Mouse (Mus musculus) layer of hippocampus, adult 2 months (tissue): ENCODE results near the gene Gpn2. TPM values are rescaled to one million over a fixed set of nuclear protein-coding genes. Genes with fewer than 3 reads are reported as not detected.
A peak's percentile ranks its signal among the peaks of the same experiment; 100 is the strongest.

Source experiments
- DNase-seq, 2 experiments: peaks; one replicate each; pipeline ENCODE4 v3.0.0; 2022; ENCODE audit warnings: low spot score in 2 of 2
- H3K27ac ChIP-seq: fragments of 200-600 bp; 2 replicates; pipeline ENCODE4 v1.8.1; 2022
- H3K4me3 ChIP-seq: fragments of 200-600 bp; 2 replicates; pipeline ENCODE4 v1.8.1; 2022; ENCODE audit warnings: mild to moderate bottlenecking
- CTCF ChIP-seq: fragments of 200-600 bp; conservative IDR thresholded peaks from 2 replicates; pipeline ENCODE4 v1.8.1; 2022; ENCODE audit warnings: antibody characterized with exemption, mild to moderate bottlenecking, moderate library complexity
- total RNA-seq, 2 experiments: library from RNA; stranded (reverse); gene quantifications; 2 replicates each; pipeline ENCODE4 v1.2.3; 2021

Gpn2 gene
- total RNA-seq, 2 experiments from 2014 or later, result 10.7 to 11.6 TPM

DNA sequence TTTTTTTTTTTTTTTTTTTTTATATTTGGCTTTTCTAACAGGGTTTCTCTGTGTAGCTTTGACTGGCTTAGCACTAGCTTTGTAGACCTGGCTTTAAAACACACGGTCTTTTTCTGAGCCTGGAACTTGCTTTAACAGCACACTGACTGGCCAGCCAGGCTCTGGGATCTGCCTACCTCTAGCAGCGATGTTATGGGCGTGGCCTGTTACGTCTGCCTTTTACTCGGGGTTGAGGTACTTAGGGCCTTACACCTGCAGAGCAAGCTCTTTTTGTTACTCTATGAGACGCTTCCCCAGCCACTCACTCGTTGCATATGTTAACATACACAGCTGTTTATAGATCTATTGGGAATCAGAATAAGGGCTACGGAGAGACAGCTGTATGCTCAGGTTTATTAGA, 16.9 kb upstream of the Gpn2 start:
- DNase-seq, result no peak
- Histone ChIP-seq H3K27ac (no peak overlapping the region), H3K4me3 (no peak overlapping the region)
- TF ChIP-seq CTCF, result no peak

DNA sequence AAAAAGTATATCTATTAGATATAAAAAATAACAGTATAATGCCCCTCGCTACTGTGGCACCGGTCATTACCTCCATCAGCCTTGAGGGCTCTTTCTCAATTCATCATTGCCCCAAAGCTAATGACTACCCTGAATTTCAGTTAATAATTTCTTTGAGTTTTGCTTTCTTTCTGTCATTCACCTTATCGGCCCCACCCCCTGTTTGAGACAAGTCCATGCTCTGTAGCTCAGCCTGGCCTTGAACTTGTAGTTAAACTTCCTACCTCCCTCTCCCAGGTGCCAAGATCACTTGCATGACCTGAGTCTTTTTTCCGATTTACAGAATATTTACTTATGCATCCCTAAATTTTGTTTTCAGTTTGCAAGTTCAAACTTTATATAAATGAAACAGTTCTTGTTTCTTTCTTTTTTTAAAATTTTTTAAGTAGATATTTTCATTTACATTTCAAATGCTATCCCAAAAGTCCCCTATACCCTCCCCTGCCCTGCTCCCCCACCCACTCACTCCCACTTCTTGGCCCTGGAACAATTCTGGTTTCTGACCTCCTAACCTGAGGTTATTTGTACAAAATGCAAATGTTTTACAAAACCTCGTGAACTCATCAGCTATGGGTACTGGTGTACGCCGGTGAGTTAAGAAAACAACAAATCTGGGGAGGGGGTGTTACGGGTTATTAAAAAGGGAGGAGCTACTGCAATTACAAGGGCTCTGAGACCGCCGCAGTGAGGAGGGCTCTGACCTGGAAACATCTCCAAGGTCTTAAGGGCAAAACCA, 14.7 kb upstream of the Gpn2 start:
- no peak for TF ChIP-seq CTCF
- Histone ChIP-seq H3K27ac (no peak overlapping the region), H3K4me3 (no peak overlapping the region)
- DNase-seq, result no peak

DNA sequence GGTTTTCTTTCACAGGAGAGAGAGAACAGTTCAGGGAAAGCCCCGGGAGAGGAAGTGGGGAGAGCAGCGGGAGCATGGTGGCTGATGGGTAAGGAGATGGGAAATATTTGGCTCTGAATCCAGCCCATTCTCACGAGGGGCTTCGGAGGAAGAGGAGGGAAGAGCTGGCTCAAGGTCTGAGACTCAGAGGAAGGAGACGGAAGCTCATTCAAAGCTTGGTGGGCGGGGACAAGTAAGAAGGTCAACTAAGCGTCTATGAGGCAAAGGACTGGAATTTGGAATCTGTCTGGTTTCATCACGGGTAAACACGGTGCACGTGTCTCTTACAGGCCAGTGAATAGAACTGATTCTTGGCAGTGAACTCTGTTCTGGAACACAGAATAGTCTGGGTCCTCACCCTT, 14.1 kb upstream of the Gpn2 start:
- TF ChIP-seq CTCF, result no peak
- H3K4me3 ChIP-seq, result no peak overlapping the region
- no peak for DNase-seq
- no peak overlapping the region for H3K27ac ChIP-seq

DNA sequence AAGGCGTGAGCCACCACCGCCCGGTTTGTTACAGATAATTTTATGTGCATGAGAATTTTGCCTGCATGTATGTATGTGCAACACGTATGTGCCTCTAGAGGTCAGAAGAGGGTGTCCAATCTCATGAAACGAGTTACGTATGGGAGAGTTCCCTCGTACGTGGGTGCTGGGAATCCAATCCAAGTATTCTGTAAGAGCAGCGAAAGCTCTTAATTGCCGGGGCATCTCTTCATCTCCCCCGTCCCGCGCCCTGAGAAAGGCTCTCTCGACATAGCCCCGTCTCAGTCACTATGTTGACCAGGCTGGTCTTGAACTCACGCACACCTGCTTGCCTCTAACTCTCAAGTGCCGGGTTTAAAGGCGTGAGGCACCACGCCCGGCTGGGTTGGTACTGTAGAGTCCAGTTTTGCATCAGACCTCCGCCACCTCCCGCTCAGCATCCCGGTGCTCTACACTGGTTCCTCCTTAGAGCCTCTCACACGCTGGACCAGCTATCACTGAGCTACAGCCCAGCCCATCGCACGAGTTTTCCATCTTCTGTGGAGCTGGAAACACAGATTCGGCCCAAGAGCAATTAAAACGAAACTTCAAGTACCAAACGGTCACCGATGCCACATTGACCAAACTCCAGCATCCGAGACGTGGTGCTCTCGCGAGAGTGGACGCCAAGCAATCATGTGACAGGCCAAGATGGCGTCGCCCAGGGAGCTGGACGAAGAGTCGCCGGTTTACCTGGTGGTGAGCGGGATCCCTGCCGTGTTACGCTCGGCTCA, 9.9 kb upstream of the Gpn2 start, which contains the start of gene Gpatch3:
Gpatch3 (plus strand) TSS at position 676 of the 773 bp plus-strand sequence.
- peak; percentile 86 to 91 for DNase-seq
- peak within 1 kb of the TSS; percentile 88 for H3K27ac ChIP-seq
- TF ChIP-seq CTCF, result peak; percentile 59
- peak within 1 kb of the TSS; percentile 93 for H3K4me3 ChIP-seq

DNA sequence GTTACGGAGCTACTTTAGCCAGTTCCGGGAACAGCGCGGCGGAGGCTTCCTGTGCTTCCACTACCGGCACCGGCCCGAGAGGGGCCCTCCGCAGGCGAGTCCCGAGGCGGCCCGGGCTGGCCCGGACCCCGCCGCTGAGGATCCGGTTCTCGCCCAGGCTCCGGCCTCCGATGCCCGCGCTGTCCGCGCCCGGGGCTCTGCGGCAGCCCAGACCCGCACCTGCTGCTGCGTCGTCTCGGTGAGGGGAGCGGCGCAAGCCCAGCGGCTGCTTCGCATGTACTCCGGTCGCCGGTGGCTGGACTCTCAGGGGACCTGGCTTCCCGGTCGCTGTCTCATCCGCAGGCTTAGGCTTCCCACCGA, 9.3 kb upstream of the Gpn2 start:
- TF ChIP-seq CTCF, result no peak
- Histone ChIP-seq H3K27ac (peak overlapping the region; percentile 88), H3K4me3 (peak overlapping the region; percentile 93)
- DNase-seq, result no peak

DNA sequence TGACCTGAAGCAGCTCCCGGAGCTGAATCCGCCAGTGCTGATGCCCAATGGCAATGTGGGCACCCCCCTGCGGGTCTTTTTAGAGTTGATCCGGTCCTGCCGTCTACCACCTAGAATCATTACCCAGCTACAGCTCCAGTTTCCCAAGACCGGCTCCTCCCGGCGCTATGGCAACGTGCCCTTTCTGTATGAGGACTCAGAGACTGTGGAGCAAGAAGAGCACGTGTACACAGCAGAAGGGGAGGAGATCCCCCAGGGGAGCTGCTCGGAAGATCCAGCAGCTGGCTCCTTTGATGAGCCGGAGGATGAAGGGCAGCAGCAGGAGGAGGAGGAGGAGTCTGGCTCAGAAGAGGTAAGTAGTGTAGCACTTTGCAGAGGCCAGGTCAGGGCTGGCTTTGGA, 6.2 kb upstream of the Gpn2 start:
- H3K4me3 ChIP-seq, result no peak overlapping the region
- no peak overlapping the region for H3K27ac ChIP-seq
- no peak for TF ChIP-seq CTCF
- no peak for DNase-seq

DNA sequence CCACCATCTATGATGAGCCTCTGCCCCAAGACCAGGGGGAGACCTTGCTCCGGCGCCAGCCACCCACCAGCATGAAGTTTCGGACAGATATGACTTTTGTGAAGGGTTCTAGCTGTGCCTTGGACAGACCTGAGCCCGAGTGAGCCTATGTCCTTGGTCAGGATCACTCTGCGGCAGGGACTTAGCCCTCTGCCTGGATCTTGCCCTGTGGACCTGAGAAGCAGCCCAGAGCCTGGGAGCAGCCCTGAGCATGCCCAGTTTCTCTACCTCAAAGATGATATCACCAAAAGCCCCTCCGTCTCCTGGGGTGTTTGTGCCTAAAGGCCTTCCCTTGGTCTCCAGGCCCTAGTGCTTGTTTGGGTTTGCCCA, 488 bp upstream of the Gpn2 start:
- TF ChIP-seq CTCF, result no peak
- Histone ChIP-seq H3K27ac (peak overlapping the region; percentile 90), H3K4me3 (peak overlapping the region; percentile 80)
- DNase-seq, result no peak

DNA sequence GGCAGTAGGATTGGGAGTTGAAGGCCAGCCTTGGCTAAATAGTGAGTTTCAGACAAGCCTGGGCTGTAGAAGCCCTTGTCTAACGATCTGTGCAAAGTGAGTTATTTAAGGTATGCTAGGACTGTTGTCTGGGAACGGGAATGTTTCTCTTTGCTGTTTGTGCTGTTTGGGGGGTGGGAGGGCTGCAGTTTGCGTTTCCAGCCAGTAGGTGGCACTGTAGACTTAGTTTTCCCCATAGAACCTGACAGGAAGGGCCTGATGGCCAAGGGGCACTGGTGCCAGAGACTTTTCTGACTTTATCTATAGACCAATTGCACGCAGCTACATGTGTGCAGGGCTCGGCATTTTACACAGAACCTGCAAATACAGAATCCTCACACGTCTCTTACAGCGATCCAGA, 8.4 kb downstream of the Gpn2 start:
- Histone ChIP-seq H3K27ac (no peak overlapping the region), H3K4me3 (no peak overlapping the region)
- peak; percentile 93 for TF ChIP-seq CTCF
- peak in 1 of 2 experiments; percentile 74 for DNase-seq

DNA sequence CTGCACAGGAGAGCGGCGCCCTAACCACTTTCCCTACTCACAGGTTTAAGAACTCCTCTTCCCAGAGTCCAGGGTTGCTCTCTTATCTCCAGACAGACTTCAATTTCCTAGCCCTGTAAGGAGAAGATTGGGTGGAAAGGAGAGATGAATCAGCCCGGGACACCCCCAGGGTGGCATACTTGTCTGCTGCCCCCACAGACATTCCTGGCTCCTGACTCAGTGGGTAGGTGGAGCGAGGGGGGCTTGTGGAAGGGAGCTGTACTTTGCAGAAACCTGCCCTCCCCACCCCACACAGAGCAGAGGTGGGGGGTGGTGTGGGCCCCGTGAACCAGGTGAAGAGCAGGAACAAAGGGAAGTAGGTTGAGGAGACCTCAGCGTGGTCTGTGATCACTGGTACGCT, 11.4 kb downstream of the Gpn2 start:
- H3K27ac ChIP-seq, result no peak overlapping the region
- no peak overlapping the region for H3K4me3 ChIP-seq
- TF ChIP-seq CTCF, result no peak
- DNase-seq, result no peak

DNA sequence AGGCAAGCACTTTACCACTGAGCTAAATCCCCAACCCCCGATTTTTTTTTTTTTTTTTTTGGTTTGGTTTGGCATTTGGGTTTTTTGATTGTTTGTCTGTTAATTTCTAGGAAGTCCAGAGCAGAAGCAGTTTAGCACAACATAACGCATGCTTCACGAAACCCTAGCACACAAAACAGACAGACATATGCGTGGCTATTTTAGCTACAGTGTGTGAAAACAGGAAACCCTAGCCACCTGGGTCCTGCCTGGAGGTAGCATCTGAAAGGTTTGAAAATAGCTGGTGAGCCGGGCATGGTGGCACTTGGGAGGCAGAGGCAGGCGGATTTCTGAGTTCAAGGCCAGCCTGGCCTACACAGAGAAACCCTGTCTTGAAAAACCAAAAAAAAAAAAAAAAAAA, 11.9 kb downstream of the Gpn2 start:
- TF ChIP-seq CTCF, result no peak
- no peak overlapping the region for H3K4me3 ChIP-seq
- H3K27ac ChIP-seq, result no peak overlapping the region
- DNase-seq, result no peak

DNA sequence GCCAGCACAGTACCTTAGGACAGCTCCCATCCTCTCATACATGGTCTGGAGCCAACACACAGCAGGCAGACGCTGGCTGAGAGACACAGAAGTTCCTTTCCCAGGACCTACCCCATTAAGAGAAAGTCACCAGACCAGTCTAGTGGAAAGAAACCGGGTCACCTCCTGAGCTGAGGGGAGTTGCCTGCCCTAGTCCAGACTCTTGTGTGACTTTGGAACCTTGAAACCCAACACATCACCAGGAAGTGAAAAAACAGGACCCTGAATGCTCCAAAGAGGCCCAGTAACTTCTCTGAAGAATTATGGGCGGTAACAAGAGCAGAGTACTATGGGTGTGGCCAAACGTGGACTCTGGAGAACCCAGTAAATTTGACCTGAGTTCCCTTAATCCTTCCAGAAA, 14.5 kb downstream of the Gpn2 start:
- DNase-seq, result no peak
- no peak for TF ChIP-seq CTCF
- Histone ChIP-seq H3K27ac (no peak overlapping the region), H3K4me3 (no peak overlapping the region)

DNA sequence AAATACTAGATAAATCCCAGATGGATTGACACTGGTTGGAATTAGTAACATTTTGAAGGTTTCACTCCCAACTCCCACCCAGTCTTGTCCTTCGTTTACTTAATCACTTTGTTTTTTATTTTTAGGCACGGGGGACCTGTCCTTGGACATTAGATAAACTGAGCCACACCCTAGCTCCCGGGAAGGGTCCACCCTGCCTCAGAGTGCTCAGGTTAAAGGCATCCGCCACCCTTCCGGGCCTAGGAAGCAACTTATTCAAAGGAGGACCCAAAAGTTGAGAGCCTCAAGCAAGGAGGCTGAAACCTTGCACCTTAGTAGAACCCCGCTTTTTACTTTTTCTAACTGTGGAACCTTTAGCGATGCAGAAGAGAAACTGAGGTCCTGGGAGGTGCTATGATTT, 15.0 kb downstream of the Gpn2 start:
- peak overlapping the region; percentile 68 for H3K4me3 ChIP-seq
- no peak overlapping the region for H3K27ac ChIP-seq
- TF ChIP-seq CTCF, result no peak
- no peak for DNase-seq

DNA sequence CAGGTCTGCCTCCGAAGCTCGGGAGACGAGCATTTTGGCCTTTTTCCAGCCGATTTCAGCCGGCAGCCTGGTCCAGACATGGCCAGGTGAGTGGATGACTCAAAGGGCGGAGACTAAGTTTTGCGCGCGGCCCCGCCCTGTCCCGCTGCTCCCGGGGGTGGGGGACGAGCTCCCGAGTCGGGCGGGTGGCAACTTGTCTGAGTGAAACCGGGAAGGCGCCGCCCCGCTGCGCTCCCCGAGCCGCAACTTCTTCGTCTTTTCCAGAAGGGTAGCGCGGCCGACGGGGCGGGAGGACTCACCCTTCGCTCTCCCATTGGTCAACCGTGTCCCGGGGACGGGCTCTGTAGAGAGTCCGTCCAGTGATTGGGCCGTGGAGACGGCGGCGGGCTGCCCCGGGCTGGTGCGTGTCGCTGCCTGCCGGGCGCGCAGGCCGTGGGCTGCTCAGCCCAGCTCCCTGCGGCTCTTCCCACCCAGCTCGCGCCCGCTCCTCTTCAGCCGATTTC, 15.5 kb downstream of the Gpn2 start:
- TF ChIP-seq CTCF, result no peak
- DNase-seq, result peak; percentile 65 to 67
- peak overlapping the region; percentile 68 for H3K4me3 ChIP-seq
- no peak overlapping the region for H3K27ac ChIP-seq
